Mouse (Mus musculus) embryo, embryonic 11.5 days (tissue): ENCODE measurements around the gene Lhx5.

Experiments used
- DNase-seq: peaks from one replicate; pipeline ENCODE4 v3.0.0-alpha.2; 2012; ENCODE audit warnings: low read depth, low spot score

The Lhx5 gene

GRCm38 (mm10) chr5:120431649-120432485 is at the start of gene Lhx5:
Gene Lhx5, plus strand, starts transcription at chr5:120431699.
- DNase-seq = no peak

GRCm38 (mm10) chr5:120386361-120386760 is 45.1 kb upstream of the Lhx5 start:
- no peak for DNase-seq

- DNase-seq = no peak
Observed at GRCm38 (mm10) chr5:120388765-120389164, 42.7 kb upstream of the Lhx5 start.

- DNase-seq = no peak
Observed at GRCm38 (mm10) chr5:120389973-120390372, 41.5 kb upstream of the Lhx5 start.

GRCm38 (mm10) chr5:120393871-120394667 is 37.4 kb upstream of the Lhx5 start:
- no peak for DNase-seq

GRCm38 (mm10) chr5:120397988-120398387 is 33.5 kb upstream of the Lhx5 start:
- DNase-seq = no peak

- DNase-seq = no peak
Observed at GRCm38 (mm10) chr5:120404831-120405591, 26.5 kb upstream of the Lhx5 start.

- no peak for DNase-seq
Observed at GRCm38 (mm10) chr5:120408933-120409332, 22.6 kb upstream of the Lhx5 start.

- DNase-seq = no peak
Observed at GRCm38 (mm10) chr5:120409385-120410378, 21.8 kb upstream of the Lhx5 start.

GRCm38 (mm10) chr5:120413436-120413835 is 18.1 kb upstream of the Lhx5 start:
- no peak for DNase-seq

- no peak for DNase-seq
Observed at GRCm38 (mm10) chr5:120420106-120420505, 11.4 kb upstream of the Lhx5 start.

- DNase-seq = peak; percentile 83
Observed at GRCm38 (mm10) chr5:120424039-120424438, 7.5 kb upstream of the Lhx5 start.

GRCm38 (mm10) chr5:120424657-120425056 is 6.8 kb upstream of the Lhx5 start:
- DNase-seq = no peak

GRCm38 (mm10) chr5:120425711-120426110 is 5.8 kb upstream of the Lhx5 start:
- DNase-seq = no peak

- no peak for DNase-seq
Observed at GRCm38 (mm10) chr5:120426572-120426971, 4.9 kb upstream of the Lhx5 start.

- DNase-seq = no peak
Observed at GRCm38 (mm10) chr5:120427451-120427938, 4.0 kb upstream of the Lhx5 start.

- no peak for DNase-seq
Observed at GRCm38 (mm10) chr5:120428189-120428838, 3.2 kb upstream of the Lhx5 start.

- DNase-seq = no peak
Observed at GRCm38 (mm10) chr5:120428990-120429389, 2.5 kb upstream of the Lhx5 start.

GRCm38 (mm10) chr5:120429692-120430091 is 1.8 kb upstream of the Lhx5 start:
- no peak for DNase-seq

GRCm38 (mm10) chr5:120431001-120431583 is 407 bp upstream of the Lhx5 start:
- DNase-seq = no peak
